Mouse (Mus musculus) spleen, adult 12 weeks (tissue): ENCODE results near the gene Pfdn6.
"Not testable (repeated sequence)": the region's sequence is repeated elsewhere in the genome, so short reads cannot be mapped to it uniquely, and the experiment has no call there.

Source experiments
- DNase-seq: peaks from one replicate; pipeline ENCODE4 v3.0.0; 2022; ENCODE audit warnings: low spot score

Pfdn6 gene

GRCm38 (mm10) chr17:33897114-33897794 is 42.9 kb downstream of the Pfdn6 start:
- DNase-seq, result no peak

- not testable (repeated sequence) for DNase-seq
Observed at GRCm38 (mm10) chr17:33893011-33893410, 47.1 kb downstream of the Pfdn6 start.

- DNase-seq, result no peak
Observed at GRCm38 (mm10) chr17:33892429-33892828, 47.7 kb downstream of the Pfdn6 start.

- not testable (repeated sequence) for DNase-seq
Observed at GRCm38 (mm10) chr17:33891892-33892291, 48.3 kb downstream of the Pfdn6 start.

- DNase-seq, result no peak
Observed at GRCm38 (mm10) chr17:33891357-33891756, 48.8 kb downstream of the Pfdn6 start.

GRCm38 (mm10) chr17:33890533-33891059 is 49.5 kb downstream of the Pfdn6 start, which contains the start of gene Kifc1:
Gene Kifc1, minus strand, starts transcription at chr17:33890661.
- DNase-seq, result peak; percentile 99

GRCm38 (mm10) chr17:33889941-33890532 is 50.1 kb downstream of the Pfdn6 start:
- DNase-seq, result not testable (repeated sequence)
